Mouse (Mus musculus) lung, embryonic 15.5 days (tissue): ENCODE results near the gene Fto. TPM values are rescaled to one million over a fixed set of nuclear protein-coding genes. Genes with fewer than 3 reads are reported as not detected.

Experiments
- ATAC-seq: fragments of 200-750 bp; cut with Nextera tagmentation; 2 replicates; pipeline ENCODE4 v1.8.0; 2017; ENCODE audit warnings: moderate number of reproducible peaks, borderline replicate concordance; ENCODE audit not compliant: low FRiP score, low TSS enrichment; ENCODE audit errors: extremely low read depth
- H3K27ac ChIP-seq: fragments of 300-500 bp; sonication (generic); 2 replicates; pipeline ENCODE4 v1.5.1; 2015; ENCODE audit warnings: moderate library complexity, mild to moderate bottlenecking, inconsistent platforms
- H3K27me3 ChIP-seq: fragments of 300-500 bp; sonication (generic); 2 replicates; pipeline ENCODE4 v1.6.1; 2015; ENCODE audit warnings: inconsistent platforms
- H3K36me3 ChIP-seq: fragments of 300-500 bp; sonication (generic); 2 replicates; pipeline ENCODE4 v1.6.1; 2015; ENCODE audit warnings: inconsistent platforms
- H3K4me1 ChIP-seq: fragments of 300-500 bp; sonication (generic); 2 replicates; pipeline ENCODE4 v1.6.1; 2015; ENCODE audit warnings: inconsistent platforms
- H3K4me2 ChIP-seq: fragments of 300-500 bp; sonication (generic); 2 replicates; pipeline ENCODE4 v1.6.1; 2015; ENCODE audit warnings: inconsistent platforms, mild to moderate bottlenecking, moderate library complexity
- H3K4me3 ChIP-seq: fragments of 300-500 bp; sonication (generic); 2 replicates; pipeline ENCODE4 v1.5.1; 2015; ENCODE audit warnings: mild to moderate bottlenecking, inconsistent platforms
- H3K9ac ChIP-seq: fragments of 300-500 bp; sonication (generic); 2 replicates; pipeline ENCODE4 v1.6.1; 2015; ENCODE audit warnings: inconsistent platforms
- H3K9me3 ChIP-seq: fragments of 300-500 bp; sonication (generic); 2 replicates; pipeline ENCODE4 v1.6.1; 2016; ENCODE audit warnings: inconsistent platforms
- WGBS: fragments of 180-500 bp; shearing (Covaris S2); methylation state at CpG from one replicate; pipeline ENCODE4 v1.1.7; 2015; 5-methylcytosine and 5-hydroxymethylcytosine counted together
- polyA plus RNA-seq: library from polyadenylated mRNA; unstranded; fragments of >200 nt; fragmentation: Nextera tagmentation; extraction: Ambion mirVana; gene quantifications from 2 replicates; pipeline ENCODE4 v1.2.1, GENCODE M21; 2015

Gene Fto
- polyA plus RNA-seq, 1 experiment from 2014 or later = 91.2 TPM

DNA sequence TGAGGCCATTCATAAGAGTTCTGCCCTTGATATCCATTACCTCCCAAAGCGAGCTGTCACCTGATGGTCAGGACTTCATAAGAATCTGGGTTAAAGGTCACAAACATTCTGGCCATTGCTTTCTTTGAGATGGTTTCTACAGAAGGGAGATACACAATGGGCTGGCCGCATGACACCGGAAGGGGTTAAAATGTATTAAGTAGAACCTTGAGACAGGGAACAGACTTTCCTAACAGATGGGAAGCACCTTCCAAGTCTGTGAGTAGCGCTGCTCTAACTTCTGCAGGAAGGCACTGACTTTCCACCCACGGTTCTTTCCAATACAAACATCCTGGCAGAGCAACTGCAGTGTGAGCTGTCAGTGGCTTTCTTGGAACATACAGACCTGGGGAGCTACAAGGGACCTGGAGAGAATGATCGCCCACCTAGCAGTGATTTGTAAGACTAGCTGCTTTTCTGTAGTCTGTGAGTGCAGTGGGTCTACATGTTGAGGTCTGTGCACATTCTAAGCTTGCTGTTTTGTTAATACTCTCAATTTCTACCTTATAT, 161.5 kb downstream of the Fto start:
- WGBS = 82% methylated on average over 6 of the region's 6 CpGs
- Histone ChIP-seq H3K9me3 (no peaks in the 10 kb centered on the region), H3K27me3 (no peaks in the 10 kb centered on the region), H3K4me1 (no peaks in the 10 kb centered on the region), H3K9ac (no peak overlapping the region), H3K36me3 (peaks cover 19% of the 10 kb centered on the region), H3K27ac (no peak overlapping the region), H3K4me2 (no peak overlapping the region), H3K4me3 (no peak overlapping the region)
- ATAC-seq = no peak

DNA sequence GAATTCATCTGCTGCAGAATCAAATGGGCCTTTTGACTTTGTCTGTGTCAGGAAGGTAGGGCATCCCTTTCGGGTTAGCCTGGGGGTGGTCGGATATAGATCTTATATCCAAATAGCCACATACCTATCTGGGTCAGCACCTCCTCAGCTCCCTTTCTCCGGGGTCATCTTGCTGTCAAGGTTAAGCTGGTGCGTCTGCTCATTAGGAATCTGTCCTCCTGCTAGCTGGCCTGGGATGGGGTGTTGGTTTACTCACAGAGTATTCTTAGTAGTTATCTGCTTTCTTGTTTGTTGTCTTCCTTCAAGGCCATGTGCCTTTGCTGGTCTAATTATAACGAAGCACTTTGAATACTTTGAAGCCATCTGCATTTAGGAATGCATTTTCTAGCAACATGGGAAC, 163.7 kb downstream of the Fto start:
- no peak for ATAC-seq
- no peaks in the 10 kb centered on the region for H3K27me3 ChIP-seq
- H3K4me2 ChIP-seq = no peak overlapping the region
- 92% methylated on average over 5 of the region's 5 CpGs for WGBS
- H3K9me3 ChIP-seq = no peaks in the 10 kb centered on the region
- H3K27ac ChIP-seq = no peak overlapping the region
- H3K9ac ChIP-seq = no peak overlapping the region
- no peaks in the 10 kb centered on the region for H3K4me1 ChIP-seq
- peaks cover 19% of the 10 kb centered on the region for H3K36me3 ChIP-seq
- H3K4me3 ChIP-seq = no peak overlapping the region

DNA sequence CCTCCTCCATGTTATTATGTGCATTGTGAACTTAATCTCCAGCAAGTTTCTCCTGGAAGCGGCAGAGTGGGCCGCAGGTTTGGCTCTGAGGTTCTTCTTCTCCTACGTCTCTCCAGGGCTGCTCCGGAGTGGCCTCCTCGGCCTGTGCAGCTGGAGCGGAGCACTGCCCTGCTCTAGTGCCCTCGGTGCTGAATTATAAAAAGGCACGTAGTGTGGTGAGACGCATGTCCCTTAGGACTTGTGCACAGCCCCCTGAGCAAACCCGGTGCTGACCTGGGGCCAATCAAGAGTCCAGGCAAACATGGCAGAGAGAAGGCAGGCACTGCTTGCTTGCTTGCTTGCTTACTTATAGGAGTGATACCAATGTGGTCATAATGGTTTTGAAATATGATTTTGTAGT, 164.1 kb downstream of the Fto start:
- no peak overlapping the region for H3K27ac ChIP-seq
- H3K4me3 ChIP-seq = no peak overlapping the region
- WGBS = 95% methylated on average over 10 of the region's 10 CpGs
- H3K27me3 ChIP-seq = no peaks in the 10 kb centered on the region
- no peaks in the 10 kb centered on the region for H3K9me3 ChIP-seq
- H3K4me1 ChIP-seq = 0 out of 2 replicates have a peak, but pooled peaks cover 2% of the 10 kb centered on the region
- no peak overlapping the region for H3K9ac ChIP-seq
- no peak overlapping the region for H3K4me2 ChIP-seq
- H3K36me3 ChIP-seq = peaks cover 16% of the 10 kb centered on the region
- no peak for ATAC-seq

DNA sequence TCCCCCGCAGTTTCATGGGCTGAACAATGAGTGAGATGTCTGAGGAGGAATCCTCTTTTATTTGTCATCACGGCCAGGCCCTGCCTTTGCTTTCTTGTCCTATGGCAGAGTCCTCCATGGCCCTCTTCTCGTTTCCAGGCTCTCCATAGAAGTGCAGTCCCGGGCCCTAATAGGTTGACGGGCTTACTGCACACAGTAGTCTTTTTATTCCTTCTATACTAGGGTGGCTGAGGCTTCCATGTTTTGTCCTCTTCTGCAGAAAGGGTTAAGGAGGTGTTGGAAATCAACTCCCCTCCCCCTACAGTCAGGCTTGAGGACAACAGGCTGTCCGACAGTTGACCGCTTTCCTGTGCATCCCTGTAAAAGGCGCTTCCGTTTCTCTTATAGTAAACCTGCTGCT, 169.2 kb downstream of the Fto start:
- no peak overlapping the region for H3K4me3 ChIP-seq
- WGBS = 76% methylated on average over 9 of the region's 9 CpGs
- no peak overlapping the region for H3K27ac ChIP-seq
- 0 out of 2 replicates have a peak, but pooled peaks cover 7% of the 10 kb centered on the region for H3K4me1 ChIP-seq
- no peaks in the 10 kb centered on the region for H3K27me3 ChIP-seq
- H3K4me2 ChIP-seq = no peak overlapping the region
- no peak overlapping the region for H3K9ac ChIP-seq
- H3K9me3 ChIP-seq = no peaks in the 10 kb centered on the region
- H3K36me3 ChIP-seq = 0 out of 2 replicates have a peak, but pooled peaks cover 5% of the 10 kb centered on the region
- ATAC-seq = no peak

DNA sequence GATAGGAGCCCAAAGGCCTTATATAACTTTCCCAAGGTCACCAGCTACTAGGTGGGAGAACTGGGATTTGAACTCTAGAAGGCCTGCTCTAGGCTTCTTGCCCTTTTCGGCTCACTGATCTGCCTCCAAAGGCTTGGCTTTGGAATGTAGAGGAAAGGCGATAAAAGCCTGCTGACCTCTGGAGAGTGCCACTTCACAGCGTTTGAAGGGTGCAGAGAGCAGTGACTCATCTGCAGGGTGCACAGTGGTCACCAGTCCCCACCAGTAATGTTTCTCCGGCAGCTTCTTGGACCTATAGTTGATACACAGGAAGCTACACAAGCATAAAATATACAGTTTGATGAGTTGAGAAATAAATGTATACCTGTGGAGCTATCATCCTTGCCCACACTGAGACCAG, 173.1 kb downstream of the Fto start:
- no peak for ATAC-seq
- no peaks in the 10 kb centered on the region for H3K9me3 ChIP-seq
- no peak overlapping the region for H3K4me3 ChIP-seq
- no peak overlapping the region for H3K27ac ChIP-seq
- H3K36me3 ChIP-seq = 0 out of 2 replicates have a peak, but pooled peaks cover 5% of the 10 kb centered on the region
- H3K9ac ChIP-seq = no peak overlapping the region
- WGBS = 53% methylated on average over 4 of the region's 4 CpGs
- H3K27me3 ChIP-seq = no peaks in the 10 kb centered on the region
- H3K4me2 ChIP-seq = no peak overlapping the region
- H3K4me1 ChIP-seq = peaks cover 29% of the 10 kb centered on the region

DNA sequence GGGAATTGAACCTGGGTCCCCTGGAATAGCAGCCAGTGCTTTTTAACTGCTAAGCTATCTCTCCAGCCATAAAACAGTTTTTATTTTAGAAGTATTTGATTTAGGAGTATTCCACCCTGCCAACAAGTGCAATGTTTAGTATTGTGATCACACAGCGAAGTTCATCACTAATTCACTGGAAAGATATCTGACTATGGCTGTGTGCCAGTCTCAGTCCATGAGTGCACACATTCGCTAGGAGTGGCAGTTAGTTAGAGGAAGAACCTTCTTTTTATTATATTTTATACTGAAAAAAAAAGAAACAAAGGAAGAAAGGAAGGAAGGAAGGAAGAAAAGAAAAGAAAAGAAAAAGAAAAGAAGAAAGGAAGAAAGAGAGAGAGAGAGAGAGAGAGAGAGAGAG, 174.1 kb downstream of the Fto start:
- Histone ChIP-seq H3K4me3 (no peak overlapping the region), H3K9ac (no peak overlapping the region), H3K4me1 (peaks cover 35% of the 10 kb centered on the region), H3K4me2 (no peak overlapping the region), H3K27ac (no peak overlapping the region), H3K27me3 (no peaks in the 10 kb centered on the region), H3K36me3 (0 out of 2 replicates have a peak, but pooled peaks cover 5% of the 10 kb centered on the region), H3K9me3 (no peaks in the 10 kb centered on the region)
- ATAC-seq = no peak
- 72% methylated on average over 2 of the region's 2 CpGs for WGBS

DNA sequence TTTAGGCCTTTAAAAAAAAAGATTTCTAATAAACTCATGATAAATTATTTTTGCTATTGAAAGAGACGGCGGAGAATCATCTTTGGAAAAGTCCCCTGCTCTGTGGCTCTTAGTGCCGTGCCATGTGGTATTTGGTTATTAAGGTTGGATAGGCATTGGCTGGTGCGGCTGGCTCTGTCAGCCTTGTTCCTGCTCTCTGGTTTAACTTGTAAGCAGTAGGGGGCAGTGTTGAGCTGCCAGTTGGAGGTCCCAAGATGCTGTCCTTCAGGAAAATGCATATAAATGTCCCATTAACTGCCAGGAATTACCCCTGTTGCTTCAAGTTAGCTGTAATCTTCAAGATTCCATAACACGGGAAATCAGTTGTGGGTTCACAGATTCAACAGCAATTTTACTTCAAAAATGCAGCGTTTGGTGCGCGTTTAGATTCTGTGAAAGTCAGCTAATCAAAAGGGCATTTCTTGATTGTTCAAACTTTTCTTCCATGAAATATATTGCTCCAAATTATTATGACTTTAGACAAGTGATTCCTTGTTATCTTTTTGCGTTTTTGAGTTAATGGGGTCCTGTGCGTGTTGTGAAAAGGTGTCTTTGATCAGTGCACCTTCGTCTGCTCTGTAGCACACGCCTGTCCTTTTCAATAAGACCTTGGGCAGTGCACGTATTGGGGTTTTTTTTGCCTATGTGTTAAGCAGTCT, 174.9 kb downstream of the Fto start:
- no peak overlapping the region for H3K9ac ChIP-seq
- no peak overlapping the region for H3K4me2 ChIP-seq
- no peak overlapping the region for H3K4me3 ChIP-seq
- no peaks in the 10 kb centered on the region for H3K27me3 ChIP-seq
- peak overlapping the region; percentile 70 for H3K27ac ChIP-seq
- no peak for ATAC-seq
- peaks cover 37% of the 10 kb centered on the region for H3K4me1 ChIP-seq
- H3K36me3 ChIP-seq = 0 out of 2 replicates have a peak, but pooled peaks cover 5% of the 10 kb centered on the region
- H3K9me3 ChIP-seq = no peaks in the 10 kb centered on the region
- 44% methylated on average over 13 of the region's 13 CpGs for WGBS

DNA sequence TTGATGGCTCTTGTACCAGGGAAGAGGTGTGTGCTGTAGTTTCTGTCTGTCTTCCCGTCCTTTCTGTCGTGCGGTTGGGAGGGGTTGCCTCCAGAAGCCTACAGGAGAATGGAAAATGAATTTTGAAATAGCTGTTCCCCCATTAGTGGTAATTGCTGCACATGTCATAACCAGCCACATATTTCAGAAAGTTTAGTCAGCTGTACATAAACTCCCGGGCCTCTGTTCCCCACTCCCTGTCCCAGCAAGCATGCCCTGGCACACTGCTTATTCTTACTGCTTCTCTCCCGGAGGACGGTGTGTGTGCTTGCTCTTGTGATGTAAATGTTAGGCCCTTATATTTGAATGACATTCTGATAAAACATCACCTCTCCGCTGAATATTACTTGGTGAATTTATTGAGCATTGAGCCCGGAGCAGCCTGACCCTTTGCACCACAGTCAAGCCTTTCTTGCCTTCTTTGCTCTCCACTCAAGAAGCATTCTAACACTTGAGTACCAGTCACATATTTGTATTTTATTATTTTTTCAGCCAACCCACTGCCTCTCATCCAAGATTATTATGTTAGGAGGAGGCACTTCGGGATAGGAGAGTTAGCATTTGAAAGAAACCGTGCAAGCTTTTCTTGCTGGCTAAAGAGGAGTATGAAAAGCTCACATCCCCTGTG, 175.6 kb downstream of the Fto start:
- Histone ChIP-seq H3K4me2 (no peak overlapping the region), H3K27ac (peak overlapping the region; percentile 70), H3K27me3 (no peaks in the 10 kb centered on the region), H3K9ac (no peak overlapping the region), H3K4me3 (no peak overlapping the region), H3K9me3 (no peaks in the 10 kb centered on the region), H3K4me1 (peaks cover 44% of the 10 kb centered on the region), H3K36me3 (0 out of 2 replicates have a peak, but pooled peaks cover 5% of the 10 kb centered on the region)
- ATAC-seq = 0 out of 2 replicates have a peak, but pooled peaks have one; percentile 28
- WGBS = 54% methylated on average over 10 of the region's 10 CpGs

DNA sequence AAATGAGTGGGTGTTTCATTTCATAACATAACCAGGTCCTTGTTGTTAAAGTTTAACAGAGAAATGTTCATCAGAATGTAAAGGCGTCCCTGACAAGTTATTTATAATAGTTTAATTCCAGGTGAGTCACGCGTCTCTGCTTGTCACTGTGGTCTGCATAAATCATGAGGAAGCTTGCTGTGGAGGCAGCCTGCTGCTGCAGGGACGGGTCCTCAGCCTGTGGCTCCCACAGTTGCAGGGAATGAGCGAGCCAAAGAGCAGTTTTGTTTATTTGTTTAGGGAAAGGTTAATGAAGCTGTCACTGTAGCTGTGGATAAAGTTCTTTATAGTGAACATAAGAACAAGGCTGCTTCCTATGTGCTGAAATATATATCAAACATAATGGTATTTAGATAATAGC, 176.7 kb downstream of the Fto start:
- Histone ChIP-seq H3K4me2 (no peak overlapping the region), H3K4me3 (no peak overlapping the region), H3K9ac (no peak overlapping the region), H3K36me3 (0 out of 2 replicates have a peak, but pooled peaks cover 4% of the 10 kb centered on the region), H3K27me3 (no peaks in the 10 kb centered on the region), H3K9me3 (no peaks in the 10 kb centered on the region), H3K27ac (0 out of 2 replicates have a peak overlapping the region, but pooled peaks have one; percentile 70), H3K4me1 (peaks cover 55% of the 10 kb centered on the region)
- 54% methylated on average over 5 of the region's 5 CpGs for WGBS
- no peak for ATAC-seq

DNA sequence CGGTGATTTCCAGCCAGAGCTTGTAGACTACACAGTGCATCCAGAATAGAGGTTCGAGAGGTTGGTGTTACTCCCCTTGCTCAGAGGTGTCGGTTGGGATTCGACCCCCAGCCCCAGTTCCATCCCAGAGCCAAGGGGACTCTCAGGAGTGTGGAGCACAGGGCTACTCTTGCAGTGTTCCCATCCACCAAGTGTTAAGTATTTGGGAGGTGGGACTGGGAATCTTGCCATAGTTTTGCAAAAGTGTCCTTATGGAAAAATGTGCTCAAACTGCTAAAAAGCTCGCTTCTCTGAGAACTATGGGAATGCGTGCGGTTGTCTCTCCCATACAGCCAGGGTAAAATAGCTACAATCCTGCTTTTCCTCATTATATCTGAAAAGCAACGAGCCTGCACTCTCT, 180.0 kb downstream of the Fto start:
- peak overlapping the region; percentile 12; the same call in 1 of the 2 replicates for H3K4me2 ChIP-seq
- no peaks in the 10 kb centered on the region for H3K9me3 ChIP-seq
- no peak overlapping the region for H3K4me3 ChIP-seq
- H3K27ac ChIP-seq = peak overlapping the region; percentile 54
- H3K36me3 ChIP-seq = no peaks in the 10 kb centered on the region
- peak; percentile 51; the same call in 1 of the 2 replicates for ATAC-seq
- WGBS = 39% methylated on average over 8 of the region's 8 CpGs
- H3K9ac ChIP-seq = no peak overlapping the region
- H3K4me1 ChIP-seq = peaks cover 66% of the 10 kb centered on the region
- H3K27me3 ChIP-seq = no peaks in the 10 kb centered on the region

DNA sequence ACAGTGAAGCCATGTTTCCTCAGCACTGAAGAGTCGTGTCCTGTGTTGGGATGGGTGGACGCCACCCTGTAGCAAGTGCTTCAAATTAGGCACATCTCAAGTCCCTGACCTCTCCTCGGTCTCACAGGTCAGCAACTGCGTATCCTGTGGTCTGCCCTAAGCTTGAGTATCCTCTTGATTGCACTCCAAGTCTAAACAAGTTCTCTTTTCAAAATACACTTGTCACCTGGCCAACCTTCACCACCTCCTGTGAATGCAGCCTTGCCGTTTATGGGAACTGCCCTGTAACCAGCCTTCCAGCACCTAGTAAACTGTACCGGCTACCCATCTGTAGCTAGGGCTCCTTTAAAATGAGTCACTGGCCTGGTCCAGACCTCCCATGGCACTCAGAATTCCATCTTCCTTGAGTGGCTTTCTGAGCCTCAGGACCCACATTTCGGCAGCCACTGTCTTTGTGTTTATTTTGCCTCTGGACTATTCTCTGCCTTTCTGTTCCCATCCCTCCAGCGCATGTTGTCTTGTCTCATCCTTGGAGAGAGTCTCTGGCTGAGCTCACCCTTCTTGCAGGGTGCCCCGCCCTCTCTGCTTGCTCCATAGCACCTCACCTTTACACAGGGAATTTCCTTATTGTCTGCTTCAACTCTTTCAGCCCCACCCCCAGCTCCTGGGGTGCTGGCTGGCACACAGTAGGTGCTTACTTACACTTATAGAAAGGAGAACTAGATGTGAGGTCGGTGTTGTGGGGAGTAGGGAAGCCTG, 181.4 kb downstream of the Fto start:
- Histone ChIP-seq H3K4me1 (peaks cover 65% of the 10 kb centered on the region), H3K27ac (peak overlapping the region; percentile 60; the same call in 1 of the 2 replicates), H3K4me3 (no peak overlapping the region), H3K27me3 (no peaks in the 10 kb centered on the region), H3K4me2 (no peak overlapping the region), H3K36me3 (no peaks in the 10 kb centered on the region), H3K9me3 (no peaks in the 10 kb centered on the region), H3K9ac (no peak overlapping the region)
- 50% methylated on average over 10 of the region's 10 CpGs for WGBS
- ATAC-seq = no peak
